Mouse (Mus musculus) megakaryocyte, embryonic 14.5 days (primary cell): Measurements from ENCODE around the gene Amd2. TPM values are rescaled to one million over a fixed set of nuclear protein-coding genes. Genes with fewer than 3 reads are reported as not detected.

Experiments
- H3K27me3 ChIP-seq: replicated peaks from 2 replicates; pipeline ENCODE3; 2012; ENCODE audit warnings: inconsistent platforms
- H3K36me3 ChIP-seq: replicated peaks from 2 replicates; pipeline ENCODE3; 2012; ENCODE audit warnings: low read length, inconsistent platforms, mixed read lengths
- H3K4me1 ChIP-seq: 2 replicates; pipeline ENCODE4 v1.6.1; 2012; ENCODE audit warnings: inconsistent platforms
- H3K4me3 ChIP-seq: replicated peaks from 2 replicates; pipeline ENCODE3; 2012; ENCODE audit warnings: moderate library complexity, mild to moderate bottlenecking, inconsistent platforms
- H3K9me3 ChIP-seq: 2 replicates; pipeline ENCODE4 v1.6.1; 2012; ENCODE audit warnings: inconsistent platforms
- FLI1 ChIP-seq: IDR thresholded peaks from 2 replicates; pipeline ENCODE4 v1.6.1; 2012; ENCODE audit warnings: low read length, inconsistent platforms, mixed read lengths
- GATA1 ChIP-seq: IDR thresholded peaks from 3 replicates; pipeline ENCODE4 v1.6.1; 2012; ENCODE audit warnings: mixed read lengths, low read length, inconsistent platforms, borderline replicate concordance
- polyA plus RNA-seq: library from polyadenylated mRNA; stranded (reverse); fragments of >175 nt; gene quantifications from 2 replicates; pipeline ENCODE4 v1.2.3, GENCODE M21; 2012; ENCODE audit warnings: low replicate concordance; ENCODE audit not compliant: insufficient read depth

Gene Amd2
- not detected in 2 replicates for polyA plus RNA-seq

- no peak for TF ChIP-seq GATA1
- TF ChIP-seq FLI1, result no peak
- no peaks in the 10 kb centered on the region for H3K4me1 ChIP-seq
- no peak within 1 kb of the TSS for H3K4me3 ChIP-seq
- H3K27me3 ChIP-seq, result no peaks in the 10 kb centered on the region
- no peaks in the 10 kb centered on the region for H3K9me3 ChIP-seq
- H3K36me3 ChIP-seq, result no peaks in the 10 kb centered on the region
These were observed at the start of gene Amd2 for GRCm38 (mm10) chr10:35711792-35712191. TSS of gene Amd2 (minus strand) at chr10:35711892.

- TF ChIP-seq GATA1 (no peak), FLI1 (no peak)
These were observed 49.6 kb upstream of the Amd2 start for GRCm38 (mm10) chr10:35761280-35761679.

GRCm38 (mm10) chr10:35737639-35738038, 25.9 kb upstream of the Amd2 start:
- no peaks in the 10 kb centered on the region for H3K27me3 ChIP-seq
- H3K36me3 ChIP-seq, result no peaks in the 10 kb centered on the region

More at GRCm38 (mm10) chr10:35761280-35761679, 49.6 kb upstream of the Amd2 start:
- no peaks in the 10 kb centered on the region for H3K9me3 ChIP-seq
- no peaks in the 10 kb centered on the region for H3K4me1 ChIP-seq
- H3K36me3 ChIP-seq, result no peaks in the 10 kb centered on the region
- H3K27me3 ChIP-seq, result no peaks in the 10 kb centered on the region
- no peak overlapping the region for H3K4me3 ChIP-seq

GRCm38 (mm10) chr10:35714266-35714665, 2.6 kb upstream of the Amd2 start:
- H3K9me3 ChIP-seq, result no peaks in the 10 kb centered on the region
- TF ChIP-seq GATA1, result no peak
- TF ChIP-seq FLI1, result no peak
- no peaks in the 10 kb centered on the region for H3K27me3 ChIP-seq
- no peak overlapping the region for H3K4me3 ChIP-seq
- H3K36me3 ChIP-seq, result no peaks in the 10 kb centered on the region
- no peaks in the 10 kb centered on the region for H3K4me1 ChIP-seq

More at GRCm38 (mm10) chr10:35737639-35738038, 25.9 kb upstream of the Amd2 start:
- Histone ChIP-seq H3K9me3 (peaks cover 2% of the 10 kb centered on the region; the same call in 1 of the 2 replicates), H3K4me3 (no peak overlapping the region), H3K4me1 (peaks cover 4% of the 10 kb centered on the region; the same call in 1 of the 2 replicates)
- TF ChIP-seq FLI1, result no peak
